Mouse (Mus musculus) right cerebral cortex, postnatal 4 days (tissue): ENCODE measurements around the gene Ifnk.

Source experiments
- DNase-seq: peaks from one replicate; pipeline ENCODE4 v3.0.0-alpha.2; 2022

Gene Ifnk

DNA sequence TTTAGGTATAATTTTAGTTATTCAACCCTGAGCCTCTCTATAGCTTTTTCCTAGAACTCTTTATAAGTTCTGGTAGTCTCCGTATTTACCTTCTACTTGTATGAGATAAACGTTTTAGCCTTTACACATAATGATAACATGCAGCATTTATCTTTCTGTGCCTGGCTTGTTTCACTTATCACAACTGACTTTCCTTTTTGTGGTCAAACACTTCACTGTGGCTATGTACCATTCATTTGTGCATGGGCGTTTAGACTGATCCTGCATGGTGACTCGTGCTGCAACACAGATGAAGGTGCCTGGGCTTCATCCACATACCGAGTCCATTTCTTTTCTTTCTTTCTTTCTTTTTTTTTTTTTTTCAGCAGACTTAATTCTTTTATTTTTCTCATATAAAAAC is 49.8 kb downstream of the Ifnk start:
- DNase-seq, result no peak
